Mouse (Mus musculus) adrenal gland, adult 18-20 months (tissue): Measurements from ENCODE around the gene Kif3c. TPM values are rescaled to one million over a fixed set of nuclear protein-coding genes. Genes with fewer than 3 reads are reported as not detected.
"Not testable (repeated sequence)": the region's sequence is repeated elsewhere in the genome, so short reads cannot be mapped to it uniquely, and the experiment has no call there.

Experiments
- DNase-seq, 2 experiments: peaks; one replicate each; pipeline ENCODE4 v3.0.0; 2021 to 2022; ENCODE audit warnings: low spot score in 2 of 2
- total RNA-seq, 2 experiments: library from RNA; stranded (reverse); gene quantifications; 1 replicate in 1 of 2; 2 replicates in 1 of 2; pipeline ENCODE4 v1.2.3; 2021

The Kif3c gene
- total RNA-seq, 2 experiments from 2014 or later = 15.0 to 23.6 TPM

GRCm38 (mm10) chr12:3366957-3367260 lies 2.0 kb downstream of the Kif3c start:
- no peak for DNase-seq

DNA sequence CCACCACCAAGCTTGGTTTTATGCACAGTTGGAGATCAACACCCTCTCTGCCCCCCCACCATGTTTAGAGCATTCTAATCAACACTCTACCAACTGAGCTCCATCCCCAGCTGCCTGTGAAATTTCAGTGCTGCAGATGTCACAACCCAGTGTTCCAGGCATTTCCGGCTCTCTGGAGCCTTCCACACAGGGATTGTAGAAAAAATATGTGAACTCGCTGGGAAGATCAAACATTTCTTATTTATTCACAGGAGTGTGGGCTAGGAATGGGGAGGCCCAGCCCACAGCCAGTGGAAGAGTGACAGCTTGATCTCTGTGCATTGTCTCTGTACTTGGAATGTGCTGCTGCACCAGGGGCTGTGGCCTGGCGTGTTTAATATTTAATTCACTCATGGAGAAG lies 3.8 kb downstream of the Kif3c start:
- DNase-seq = no peak

DNA sequence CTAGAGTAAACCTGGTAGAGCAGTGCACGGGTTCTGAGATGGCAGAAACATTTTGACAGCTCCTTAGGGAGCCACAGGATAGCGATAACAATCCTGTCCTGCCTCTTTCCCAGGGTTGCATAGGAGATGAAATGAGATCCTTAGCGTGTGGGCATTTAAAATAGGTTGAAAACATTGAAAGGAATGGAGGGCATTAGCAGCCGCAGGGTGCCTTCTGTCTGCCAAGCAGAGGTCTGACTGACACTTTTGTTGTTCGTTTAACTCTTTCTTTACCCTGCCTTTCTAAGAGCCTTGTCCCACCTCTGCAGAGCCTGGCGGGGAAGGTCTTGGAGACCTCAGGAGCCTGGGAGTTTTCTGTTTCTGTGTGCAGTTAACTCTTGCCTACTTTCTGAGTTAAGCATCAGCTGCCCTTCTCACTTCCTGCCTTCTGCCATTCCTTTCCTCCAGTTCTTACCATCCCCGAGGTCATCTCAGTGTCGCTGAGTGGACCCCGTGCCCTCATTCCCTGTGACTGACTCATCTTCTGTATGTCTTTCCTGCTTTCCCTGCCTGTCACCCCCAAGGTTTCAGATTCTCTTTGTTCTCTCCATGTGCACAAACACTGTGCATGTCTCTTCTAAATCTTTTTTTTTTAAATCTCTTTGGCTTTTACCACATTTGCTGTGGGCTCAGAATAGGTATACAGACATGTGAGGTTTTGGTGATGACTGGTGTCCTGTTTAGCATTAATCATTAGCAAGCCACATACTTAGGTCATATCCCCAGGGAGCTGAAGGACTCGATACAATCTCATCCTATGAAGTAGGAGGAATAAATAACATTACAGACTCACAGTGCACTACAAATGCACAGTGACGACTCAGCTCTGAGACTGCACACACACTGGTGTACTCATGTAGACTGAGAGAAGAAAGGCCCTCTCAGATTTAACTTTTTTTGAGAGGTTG lies 6.3 kb downstream of the Kif3c start:
- DNase-seq = no peak

DNA sequence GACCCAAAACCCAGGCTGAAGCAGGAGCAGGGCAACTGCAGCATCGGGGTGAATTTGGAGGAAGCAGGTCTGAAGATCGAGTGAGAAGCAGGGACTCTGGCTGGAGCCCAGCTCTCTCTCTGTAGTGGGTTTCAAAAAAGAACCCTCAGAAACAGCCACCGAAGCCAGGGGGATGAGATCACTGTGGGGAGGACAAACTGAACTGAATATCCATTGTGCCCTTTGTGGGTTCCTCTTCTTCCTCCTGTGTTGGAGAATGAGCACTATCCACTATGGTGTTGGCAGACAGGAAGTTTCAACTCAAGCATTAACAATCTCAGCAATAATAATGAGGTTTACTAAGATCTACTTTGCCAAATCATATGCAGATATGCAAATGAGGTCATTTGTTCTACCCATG lies 7.1 kb downstream of the Kif3c start:
- DNase-seq = no peak

DNA sequence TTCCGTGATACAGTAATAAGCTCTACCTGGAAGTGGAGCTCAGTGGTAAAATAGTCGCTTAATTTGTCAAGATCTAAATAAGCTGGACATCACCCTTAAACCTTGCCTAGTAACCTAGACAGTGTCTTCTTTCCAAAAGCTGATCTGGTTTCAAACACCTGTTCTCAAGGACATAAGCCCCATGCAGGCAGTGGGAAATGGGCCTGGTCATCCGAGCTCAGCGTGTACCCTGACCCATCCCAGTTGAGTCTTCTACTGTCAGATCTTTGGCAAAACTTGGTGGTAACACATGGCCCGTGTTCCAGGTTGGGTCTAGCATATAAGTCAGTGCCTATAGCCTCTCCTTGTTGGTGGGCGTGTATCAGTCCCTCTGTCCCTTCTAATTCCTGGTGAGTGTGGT lies 8.6 kb downstream of the Kif3c start:
- no peak for DNase-seq

DNA sequence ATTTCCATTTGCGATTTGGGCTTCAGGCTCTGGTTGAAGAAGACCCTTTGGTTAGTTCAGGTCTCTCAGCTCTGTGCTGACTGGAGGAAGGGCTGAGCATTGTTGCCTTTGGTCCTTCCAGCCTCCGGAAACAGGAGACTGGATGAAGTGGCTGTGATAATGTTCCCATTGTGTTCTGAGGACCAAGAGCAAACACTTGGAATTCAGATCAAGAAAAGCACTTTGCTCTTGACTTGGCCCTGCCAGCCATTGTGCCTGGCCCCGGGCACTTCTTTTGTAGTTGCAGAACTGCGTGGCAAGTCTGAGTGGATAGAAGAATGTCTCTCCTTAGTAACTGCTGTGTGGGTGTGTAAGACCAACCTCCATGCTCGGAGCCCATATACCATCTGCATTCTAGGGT lies 9.6 kb downstream of the Kif3c start:
- DNase-seq = no peak

GRCm38 (mm10) chr12:3377190-3377589 lies 12.3 kb downstream of the Kif3c start:
- DNase-seq = no peak

DNA sequence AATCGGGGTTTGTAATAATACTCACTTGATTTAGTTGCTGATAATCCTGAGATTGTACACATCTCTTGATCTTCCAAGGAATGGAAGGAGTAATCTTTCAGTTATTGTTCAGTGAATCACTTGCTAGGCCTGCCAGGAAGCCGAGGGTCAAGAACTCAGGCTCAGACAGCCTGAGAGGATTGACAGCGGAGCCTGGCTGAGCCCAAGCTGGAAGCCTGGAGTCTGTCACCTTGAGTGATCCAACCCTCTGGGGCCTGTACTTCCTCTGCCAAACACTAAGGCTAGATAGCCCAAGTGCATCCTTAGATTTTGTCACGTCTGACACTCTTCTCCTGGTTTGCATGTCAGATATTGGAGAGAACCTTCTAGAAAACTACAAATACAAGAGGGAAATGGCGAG lies 12.8 kb downstream of the Kif3c start:
- no peak for DNase-seq

DNA sequence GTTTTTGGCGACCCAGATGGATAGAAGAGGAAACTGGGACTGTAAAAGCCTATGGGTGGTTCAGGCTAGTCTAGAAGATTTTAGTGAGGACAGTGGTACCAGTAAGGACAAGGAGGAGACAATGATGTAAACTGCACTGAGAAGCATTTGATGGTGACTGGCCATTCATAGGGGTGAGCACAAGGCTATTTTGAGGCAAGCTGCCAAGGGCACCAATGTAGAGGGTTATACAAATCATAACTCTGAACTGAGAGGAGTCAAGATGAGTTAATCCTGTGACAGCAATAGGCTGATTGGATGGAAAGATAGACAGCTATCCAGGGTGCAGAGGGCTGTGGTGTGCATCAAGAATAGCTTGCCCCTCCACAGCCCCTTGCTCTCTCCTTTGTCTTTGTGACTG lies 19.9 kb downstream of the Kif3c start:
- DNase-seq = peak in 1 of 2 experiments; percentile 35

DNA sequence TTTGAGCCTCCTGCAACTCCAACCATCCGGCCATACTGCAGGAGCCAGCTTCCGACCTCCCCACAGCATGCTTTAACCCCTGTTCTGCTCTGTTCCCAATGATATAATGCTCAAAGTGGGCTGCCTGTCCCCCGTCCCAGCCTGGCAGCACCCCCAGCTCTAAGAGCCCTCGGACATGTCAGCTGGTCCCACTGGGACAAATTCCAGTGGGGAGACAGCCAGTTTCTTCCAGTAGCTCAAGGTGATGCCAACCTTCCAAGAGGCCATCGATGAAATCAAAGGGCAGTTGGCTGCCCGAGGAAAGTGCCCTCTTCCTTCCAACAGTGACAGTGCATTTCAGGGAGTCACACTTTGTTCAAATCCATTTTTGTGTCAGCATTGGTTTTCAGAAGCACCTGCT lies 20.3 kb downstream of the Kif3c start:
- no peak for DNase-seq

DNA sequence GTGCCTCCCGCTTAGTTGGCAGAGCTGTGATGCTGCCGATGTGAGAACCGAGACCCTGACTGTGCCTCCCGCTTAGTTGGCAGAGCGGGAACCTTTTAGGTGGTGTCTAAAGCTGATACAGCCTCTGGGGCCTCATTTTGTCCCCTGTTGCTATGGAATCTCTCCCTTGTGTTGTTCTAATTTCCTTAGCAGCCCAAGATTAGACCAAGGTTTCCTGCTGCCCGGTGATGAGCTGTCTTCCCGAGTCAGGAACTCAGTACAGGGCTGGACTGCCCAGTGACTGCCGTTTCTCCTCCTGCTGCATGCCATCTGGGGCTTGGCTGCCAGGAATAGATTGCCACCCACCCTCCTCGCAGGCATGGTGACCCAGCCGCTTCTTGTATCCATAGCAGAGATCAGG lies 21.0 kb downstream of the Kif3c start:
- no peak for DNase-seq

- DNase-seq = no peak
Observed at GRCm38 (mm10) chr12:3387891-3388290, 23.0 kb downstream of the Kif3c start.

- peak in 1 of 2 experiments; percentile 46 for DNase-seq
Observed at GRCm38 (mm10) chr12:3389394-3389793, 24.5 kb downstream of the Kif3c start.

- DNase-seq = no peak
Observed at GRCm38 (mm10) chr12:3390071-3390470, 25.1 kb downstream of the Kif3c start.

- peak; percentile 84 to 87 for DNase-seq
Observed at GRCm38 (mm10) chr12:3390577-3391262, 25.8 kb downstream of the Kif3c start.

- no peak for DNase-seq
Observed at GRCm38 (mm10) chr12:3391276-3391675, 26.3 kb downstream of the Kif3c start.

GRCm38 (mm10) chr12:3393140-3393539 lies 28.2 kb downstream of the Kif3c start:
- no peak for DNase-seq

DNA sequence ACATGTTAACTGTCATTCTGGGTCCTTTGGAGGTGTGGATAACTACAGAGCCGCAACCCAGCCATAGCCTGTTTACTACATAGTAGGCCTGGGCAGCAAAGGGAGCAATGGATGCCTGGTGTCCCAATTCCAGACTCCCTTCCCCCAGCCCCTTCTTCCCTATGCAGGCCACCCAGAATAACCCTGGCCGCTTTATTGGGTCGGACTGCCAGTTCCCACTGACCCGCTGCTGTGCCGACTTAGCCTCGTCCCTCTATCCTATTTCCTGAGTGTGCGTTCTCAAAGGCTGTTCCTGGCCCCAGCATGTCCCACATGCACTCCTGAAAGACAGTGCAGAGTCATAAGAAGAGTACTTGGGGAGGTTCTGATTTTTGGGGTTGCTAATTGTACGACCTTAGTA lies 32.0 kb downstream of the Kif3c start:
- DNase-seq = no peak

DNA sequence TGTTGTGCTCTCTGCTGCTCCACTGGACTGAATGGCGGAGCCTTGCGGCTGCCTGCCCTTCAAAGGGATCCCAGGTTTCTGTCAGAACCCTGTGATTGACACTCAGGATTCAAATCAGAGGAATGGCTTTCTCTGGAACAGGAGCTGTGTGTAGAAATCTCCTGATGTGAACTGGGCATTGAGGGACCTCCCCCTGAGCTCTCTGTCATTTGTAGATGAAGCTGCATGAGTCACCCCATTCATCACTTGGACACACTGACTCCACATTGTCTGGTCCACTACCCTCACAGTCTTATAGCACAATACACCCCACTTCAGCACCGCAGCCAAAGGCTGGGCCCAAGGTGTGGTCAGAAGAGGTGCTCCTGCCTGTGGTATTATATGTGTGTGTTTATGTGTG lies 40.7 kb downstream of the Kif3c start:
- DNase-seq = not testable (repeated sequence)

GRCm38 (mm10) chr12:3406585-3406984 lies 41.7 kb downstream of the Kif3c start:
- no peak for DNase-seq

DNA sequence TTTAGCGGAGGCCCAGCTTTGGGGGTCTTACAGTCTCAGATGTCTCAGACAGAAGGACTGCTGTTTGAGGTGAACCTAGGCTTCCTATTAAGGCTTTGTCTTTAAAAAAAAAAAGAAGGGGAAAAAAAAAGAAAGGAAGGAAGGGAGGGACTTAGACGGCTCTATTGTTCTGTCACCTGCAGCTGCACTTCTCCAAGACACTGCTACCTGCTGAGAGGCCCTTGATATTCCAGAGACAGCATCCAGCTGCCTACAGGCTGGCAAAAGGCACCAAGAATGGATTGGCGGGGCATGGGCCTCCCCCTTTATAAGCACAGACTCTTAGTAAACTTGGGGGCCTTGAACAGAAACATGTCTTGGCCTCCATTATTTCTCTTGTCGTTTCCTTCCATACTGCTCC lies 50.0 kb downstream of the Kif3c start:
- DNase-seq = no peak

GRCm38 (mm10) chr12:3418761-3419160 lies 53.8 kb downstream of the Kif3c start:
- DNase-seq = no peak

DNA sequence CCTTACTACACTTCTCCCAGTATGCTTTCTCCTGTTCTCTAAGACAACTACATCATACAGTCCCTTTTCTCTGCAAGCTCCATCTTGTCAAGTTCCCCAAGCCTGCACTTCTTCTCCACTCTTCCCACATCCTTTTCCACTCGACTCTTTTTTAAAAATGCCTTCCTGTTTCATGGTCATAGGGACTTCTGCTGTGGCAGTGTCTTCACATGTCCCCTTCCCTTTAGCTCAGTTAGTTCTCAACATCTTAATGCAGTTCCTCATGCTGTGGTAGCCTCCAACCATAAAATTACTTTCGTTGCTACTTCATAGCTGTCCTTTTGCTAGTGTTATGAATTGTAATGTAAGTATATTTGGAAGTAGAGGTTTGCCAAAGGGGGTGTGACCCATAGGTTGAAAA lies 55.6 kb downstream of the Kif3c start:
- no peak for DNase-seq
